Mouse (Mus musculus): ENCODE measurements around the gene Scd1. TPM values are rescaled to one million over a fixed set of nuclear protein-coding genes. Genes with fewer than 3 reads are reported as not detected.
A peak's percentile ranks its signal among the peaks of the same experiment; 100 is the strongest.

Scd1 gene
- polyA plus RNA-seq, 1 experiment: 14.6 TPM

GRCm38 (mm10) chr19:44389507-44389906, 18.2 kb downstream of the Scd1 start:
- Histone ChIP-seq H3K36me3 (ENCODE audit: control insufficient read depth, insufficient read depth, low read length) (no peaks in the 10 kb centered on the region), H3K27me3 (ENCODE audit: control insufficient read depth, insufficient read depth, low read length) (no peaks in the 10 kb centered on the region), H3K4me1 (ENCODE audit: control insufficient read depth, insufficient read depth, low read length) (peaks cover 13% of the 10 kb centered on the region), H3K4me3 (ENCODE audit: control insufficient read depth, low read depth, low read length) (no peak overlapping the region), H3K27ac (ENCODE audit: control insufficient read depth, insufficient read depth, low read depth, low read length) (no peak overlapping the region)
- no peak for TF ChIP-seq CTCF (IDR thresholded peaks at IDR 0.05; ENCODE audit: control insufficient read depth, insufficient read depth, insufficient replicate concordance, low read depth, low read length)
- TF ChIP-seq POLR2A (IDR thresholded peaks at IDR 0.05; ENCODE audit: control insufficient read depth, low read depth, low read length): no peak

GRCm38 (mm10) chr19:44388475-44389428, 18.9 kb downstream of the Scd1 start:
- H3K27me3 ChIP-seq (ENCODE audit: control insufficient read depth, insufficient read depth, low read length): no peaks in the 10 kb centered on the region
- TF ChIP-seq CTCF (IDR thresholded peaks at IDR 0.05; ENCODE audit: control insufficient read depth, insufficient read depth, insufficient replicate concordance, low read depth, low read length): no peak
- TF ChIP-seq POLR2A (IDR thresholded peaks at IDR 0.05; ENCODE audit: control insufficient read depth, low read depth, low read length): peak; percentile 88
- H3K27ac ChIP-seq (ENCODE audit: control insufficient read depth, insufficient read depth, low read depth, low read length): peak overlapping the region; percentile 87
- H3K36me3 ChIP-seq (ENCODE audit: control insufficient read depth, insufficient read depth, low read length): no peaks in the 10 kb centered on the region
- peaks cover 13% of the 10 kb centered on the region for H3K4me1 ChIP-seq (ENCODE audit: control insufficient read depth, insufficient read depth, low read length)
- peak overlapping the region; percentile 76 for H3K4me3 ChIP-seq (ENCODE audit: control insufficient read depth, low read depth, low read length)

DNA sequence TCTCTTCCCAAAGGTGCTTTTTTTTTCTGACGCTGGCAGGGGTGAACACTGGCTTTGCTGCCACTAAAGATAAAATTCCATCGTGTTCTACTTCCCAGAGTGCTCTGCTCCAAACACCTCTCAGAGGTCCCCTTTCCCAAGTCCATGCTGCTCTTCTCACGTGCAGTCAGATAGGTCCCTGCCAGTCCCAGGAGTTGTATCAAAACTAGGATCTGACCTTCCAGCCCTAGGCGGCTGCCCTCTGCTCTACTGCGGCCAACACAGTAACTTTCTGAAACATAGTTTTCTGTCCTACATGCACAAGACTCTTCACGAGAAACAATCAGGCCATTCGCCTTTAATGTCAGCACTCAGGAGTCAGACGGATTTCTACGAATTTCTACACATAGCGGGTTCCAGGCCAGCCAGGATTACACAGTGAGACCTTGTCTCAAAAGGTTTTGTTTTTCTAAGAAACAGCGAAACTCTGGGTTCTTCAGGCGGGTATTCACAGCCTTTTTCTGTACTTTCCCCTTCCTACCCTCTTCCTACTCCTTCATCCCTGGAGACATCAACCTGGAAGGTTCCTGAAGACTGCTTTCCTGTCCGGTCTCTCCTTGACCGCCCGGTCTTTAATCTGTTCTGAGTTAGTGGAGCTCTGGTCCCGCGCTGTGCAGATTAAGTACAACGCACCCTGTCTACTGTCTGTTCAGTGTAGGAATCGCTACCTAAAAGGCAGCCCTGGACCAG, 19.8 kb downstream of the Scd1 start:
- Histone ChIP-seq H3K27ac (ENCODE audit: control insufficient read depth, insufficient read depth, low read depth, low read length) (peak overlapping the region; percentile 87), H3K4me1 (ENCODE audit: control insufficient read depth, insufficient read depth, low read length) (peaks cover 13% of the 10 kb centered on the region), H3K27me3 (ENCODE audit: control insufficient read depth, insufficient read depth, low read length) (no peaks in the 10 kb centered on the region), H3K4me3 (ENCODE audit: control insufficient read depth, low read depth, low read length) (peak overlapping the region; percentile 76), H3K36me3 (ENCODE audit: control insufficient read depth, insufficient read depth, low read length) (no peaks in the 10 kb centered on the region)
- TF ChIP-seq POLR2A (IDR thresholded peaks at IDR 0.05; ENCODE audit: control insufficient read depth, low read depth, low read length): no peak
- no peak for TF ChIP-seq CTCF (IDR thresholded peaks at IDR 0.05; ENCODE audit: control insufficient read depth, insufficient read depth, insufficient replicate concordance, low read depth, low read length)

GRCm38 (mm10) chr19:44387089-44387671, 20.5 kb downstream of the Scd1 start:
- H3K4me3 ChIP-seq (ENCODE audit: control insufficient read depth, low read depth, low read length): no peak overlapping the region
- TF ChIP-seq POLR2A (IDR thresholded peaks at IDR 0.05; ENCODE audit: control insufficient read depth, low read depth, low read length) (no peak), CTCF (IDR thresholded peaks at IDR 0.05; ENCODE audit: control insufficient read depth, insufficient read depth, insufficient replicate concordance, low read depth, low read length) (no peak)
- peaks cover 13% of the 10 kb centered on the region for H3K4me1 ChIP-seq (ENCODE audit: control insufficient read depth, insufficient read depth, low read length)
- no peak overlapping the region for H3K27ac ChIP-seq (ENCODE audit: control insufficient read depth, insufficient read depth, low read depth, low read length)
- no peaks in the 10 kb centered on the region for H3K27me3 ChIP-seq (ENCODE audit: control insufficient read depth, insufficient read depth, low read length)
- no peaks in the 10 kb centered on the region for H3K36me3 ChIP-seq (ENCODE audit: control insufficient read depth, insufficient read depth, low read length)

DNA sequence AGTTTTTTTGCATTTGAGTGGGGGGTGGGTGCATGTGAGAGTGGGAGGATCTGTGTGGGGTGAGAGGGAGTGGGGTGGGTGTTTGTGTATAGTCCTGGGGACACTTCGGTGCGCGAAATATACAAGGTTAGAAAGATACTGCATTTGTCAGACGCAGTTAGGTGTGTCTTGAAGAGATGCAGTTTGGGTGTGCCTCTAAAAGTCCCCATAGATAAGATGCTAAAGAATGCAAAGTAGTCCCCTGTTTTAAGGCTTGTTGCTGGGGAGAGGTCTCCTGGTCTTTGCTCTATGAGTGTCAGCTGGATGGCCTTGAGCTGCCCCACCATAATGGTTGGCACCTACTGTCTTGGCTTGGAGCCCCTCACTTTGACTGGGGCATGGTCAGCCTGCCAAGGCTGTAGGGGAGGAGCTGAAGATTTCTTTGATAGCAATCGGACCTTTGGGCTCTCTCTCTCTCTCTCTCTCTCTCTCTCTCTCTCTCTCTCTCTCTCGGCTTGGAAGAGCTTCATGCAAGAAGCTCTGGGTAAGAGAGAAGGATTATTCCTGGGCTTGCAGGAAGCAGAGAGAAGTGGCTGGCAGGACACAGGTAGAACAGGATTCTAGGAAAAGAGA, 21.7 kb downstream of the Scd1 start:
- H3K4me1 ChIP-seq (ENCODE audit: control insufficient read depth, insufficient read depth, low read length): peaks cover 13% of the 10 kb centered on the region
- TF ChIP-seq CTCF (IDR thresholded peaks at IDR 0.05; ENCODE audit: control insufficient read depth, insufficient read depth, insufficient replicate concordance, low read depth, low read length): no peak
- TF ChIP-seq POLR2A (IDR thresholded peaks at IDR 0.05; ENCODE audit: control insufficient read depth, low read depth, low read length): no peak
- no peaks in the 10 kb centered on the region for H3K36me3 ChIP-seq (ENCODE audit: control insufficient read depth, insufficient read depth, low read length)
- H3K27ac ChIP-seq (ENCODE audit: control insufficient read depth, insufficient read depth, low read depth, low read length): no peak overlapping the region
- H3K4me3 ChIP-seq (ENCODE audit: control insufficient read depth, low read depth, low read length): no peak overlapping the region
- no peaks in the 10 kb centered on the region for H3K27me3 ChIP-seq (ENCODE audit: control insufficient read depth, insufficient read depth, low read length)

- Histone ChIP-seq H3K4me3 (ENCODE audit: control insufficient read depth, low read depth, low read length) (no peak overlapping the region), H3K36me3 (ENCODE audit: control insufficient read depth, insufficient read depth, low read length) (no peaks in the 10 kb centered on the region), H3K4me1 (ENCODE audit: control insufficient read depth, insufficient read depth, low read length) (peaks cover 2% of the 10 kb centered on the region), H3K27me3 (ENCODE audit: control insufficient read depth, insufficient read depth, low read length) (no peaks in the 10 kb centered on the region), H3K27ac (ENCODE audit: control insufficient read depth, insufficient read depth, low read depth, low read length) (no peak overlapping the region)
- TF ChIP-seq CTCF (IDR thresholded peaks at IDR 0.05; ENCODE audit: control insufficient read depth, insufficient read depth, insufficient replicate concordance, low read depth, low read length): no peak
- TF ChIP-seq POLR2A (IDR thresholded peaks at IDR 0.05; ENCODE audit: control insufficient read depth, low read depth, low read length): no peak
Measured at GRCm38 (mm10) chr19:44382682-44383321, 24.9 kb downstream of the Scd1 start.

Data from testis, adult 2 months (tissue).